Mouse (Mus musculus) testis, adult 2 months (tissue): ENCODE measurements at regions not wholly inside any gene's neighbourhood (a gene's known extent, or its start where the extent isn't known, plus 50 kb on each side); places are given as distances from the start of the nearest gene placed in this dataset.

ENCODE experiments used
- CTCF ChIP-seq: fragments of 200-500 bp; IDR thresholded peaks from 2 replicates; pipeline ENCODE4 v1.5.1; 2012; ENCODE audit warnings: low read depth, mild to moderate bottlenecking, inconsistent platforms, low read length, moderate library complexity; ENCODE audit not compliant: control insufficient read depth, insufficient read depth, insufficient replicate concordance
- POLR2A ChIP-seq: fragments of 200-500 bp; IDR thresholded peaks from 2 replicates; pipeline ENCODE4 v1.6.1; 2012; ENCODE audit warnings: low read depth, mild to moderate bottlenecking, inconsistent platforms, low read length, moderate library complexity; ENCODE audit not compliant: control insufficient read depth

GRCm38 (mm10) chr1:194519509-194520220, 98.4 kb upstream of the Plxna2 start:
- TF ChIP-seq CTCF (no peak), POLR2A (no peak)
